Mouse (Mus musculus) right cerebral cortex, adult 18-20 months (tissue): ENCODE results near the gene Pgm5.
A peak's percentile ranks its signal among the peaks of the same experiment; 100 is the strongest.

Experiments
- DNase-seq: peaks from one replicate; pipeline ENCODE4 v3.0.0; 2022; ENCODE audit warnings: mixed read lengths

Gene Pgm5

DNA sequence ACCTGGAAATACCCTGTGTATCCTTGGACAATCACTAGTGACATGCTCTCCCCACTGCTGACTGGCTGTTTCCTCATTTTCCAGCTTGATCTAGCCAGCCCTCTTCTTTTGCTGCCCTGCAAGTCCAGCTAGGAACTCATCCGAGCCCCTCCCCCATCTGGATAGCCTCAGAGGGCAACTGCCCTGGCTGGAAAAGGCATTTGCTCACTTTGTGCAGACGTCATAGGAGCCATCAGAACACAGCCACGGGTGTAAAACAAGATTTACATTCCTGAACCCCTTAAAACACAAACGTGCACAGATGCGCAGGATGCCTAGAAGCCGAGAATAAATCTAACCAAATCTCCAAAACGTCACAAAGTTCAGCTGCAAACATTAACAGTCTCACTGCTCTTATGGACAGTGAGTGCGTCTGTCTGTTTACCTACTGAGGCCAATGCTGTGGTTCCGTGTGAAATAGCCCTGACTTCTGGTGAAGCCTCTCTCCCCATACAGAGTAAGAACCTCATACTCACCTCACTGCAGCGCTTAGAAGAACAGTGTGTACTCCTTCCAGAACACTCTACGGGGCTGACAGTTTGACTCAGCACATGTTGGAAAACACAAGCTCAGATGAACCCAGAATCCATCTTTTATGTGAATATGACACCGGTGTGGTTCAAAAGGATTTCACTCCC lies 99.0 kb downstream of the Pgm5 start:
- no peak for DNase-seq

DNA sequence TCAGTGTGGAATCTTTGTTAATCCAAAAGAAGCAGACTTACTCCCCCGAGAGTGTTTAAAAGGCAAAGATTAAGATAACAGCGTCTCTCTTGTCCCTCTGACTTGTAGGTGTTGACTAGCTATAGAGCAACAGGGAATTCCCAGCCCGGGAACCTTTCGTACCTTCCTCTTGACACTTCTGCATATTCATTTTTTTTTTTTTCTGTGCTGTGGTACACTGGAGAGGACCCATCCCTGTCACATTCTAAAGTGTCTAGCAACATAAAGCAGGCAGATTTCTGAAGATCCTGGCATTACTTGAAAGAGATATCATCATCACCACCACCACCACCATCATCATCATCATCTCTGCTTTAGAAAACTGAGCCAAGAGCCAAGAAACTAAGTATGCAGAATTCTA lies 105.0 kb downstream of the Pgm5 start:
- no peak for DNase-seq

- no peak for DNase-seq
Observed at GRCm38 (mm10) chr19:24754440-24754785, 107.2 kb downstream of the Pgm5 start.

- peak; percentile 34 for DNase-seq
Observed at GRCm38 (mm10) chr19:24753617-24754439, 107.8 kb downstream of the Pgm5 start.

DNA sequence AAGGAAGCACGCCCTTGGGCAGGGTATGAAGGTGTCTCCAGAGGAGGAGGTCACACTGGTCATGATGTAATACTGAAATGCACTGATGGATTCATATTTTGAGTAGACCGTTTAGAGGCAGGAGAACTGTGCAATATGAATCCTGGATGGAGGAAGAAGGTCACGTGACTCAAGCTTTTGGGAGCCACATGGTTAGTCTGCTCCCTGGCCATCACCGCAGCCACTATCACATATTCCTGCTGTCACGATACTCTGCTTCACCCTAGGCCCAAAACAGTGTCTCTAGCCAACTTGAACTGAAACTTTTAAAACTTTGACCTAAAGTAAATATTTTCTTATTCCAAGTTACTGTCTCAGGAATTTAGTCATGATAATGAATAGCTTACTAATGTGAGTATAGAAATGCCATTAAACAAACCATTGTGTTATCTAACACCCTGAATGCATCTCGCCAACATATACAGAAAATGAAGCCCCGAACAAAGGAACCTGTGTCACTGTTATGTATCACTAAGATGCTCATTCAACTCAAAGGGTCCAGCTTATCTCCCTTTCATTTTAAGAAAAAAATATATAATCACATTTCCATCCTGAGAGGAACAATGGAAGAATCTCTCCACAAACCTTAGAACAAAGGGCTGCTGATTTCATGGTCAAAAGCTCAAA lies 108.6 kb downstream of the Pgm5 start:
- DNase-seq = no peak

DNA sequence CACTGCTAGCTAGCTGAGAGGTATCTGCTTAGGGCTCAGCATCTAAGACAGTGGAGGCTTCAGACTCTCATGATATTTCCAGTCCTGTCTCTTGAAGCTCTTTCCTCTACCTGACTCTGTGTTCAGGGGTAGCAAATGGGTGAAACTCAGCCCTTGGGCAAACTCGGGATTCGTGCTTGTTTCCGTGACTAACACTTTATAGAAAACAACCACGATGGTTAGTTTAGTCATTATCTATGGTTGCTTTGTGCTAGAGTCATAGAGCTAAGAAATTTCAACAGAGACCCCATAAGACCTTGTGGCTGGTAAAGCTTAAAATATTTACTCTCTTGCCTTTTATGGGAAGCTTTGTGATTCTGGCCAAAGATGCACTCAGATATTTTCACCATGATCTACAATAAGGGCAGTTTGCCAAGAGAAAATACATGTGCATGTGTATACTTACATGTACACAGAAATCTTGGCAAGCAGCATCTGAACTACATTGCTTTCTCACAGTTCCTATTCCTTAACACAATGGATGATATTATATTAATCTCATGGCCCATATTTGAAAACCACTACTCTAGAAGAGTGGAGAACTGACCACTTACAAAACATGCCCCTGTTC lies 115.3 kb downstream of the Pgm5 start:
- DNase-seq = no peak

- DNase-seq = no peak
Observed at GRCm38 (mm10) chr19:24742606-24743005, 119.0 kb downstream of the Pgm5 start.

GRCm38 (mm10) chr19:24738786-24739185 lies 122.9 kb downstream of the Pgm5 start:
- DNase-seq = no peak

DNA sequence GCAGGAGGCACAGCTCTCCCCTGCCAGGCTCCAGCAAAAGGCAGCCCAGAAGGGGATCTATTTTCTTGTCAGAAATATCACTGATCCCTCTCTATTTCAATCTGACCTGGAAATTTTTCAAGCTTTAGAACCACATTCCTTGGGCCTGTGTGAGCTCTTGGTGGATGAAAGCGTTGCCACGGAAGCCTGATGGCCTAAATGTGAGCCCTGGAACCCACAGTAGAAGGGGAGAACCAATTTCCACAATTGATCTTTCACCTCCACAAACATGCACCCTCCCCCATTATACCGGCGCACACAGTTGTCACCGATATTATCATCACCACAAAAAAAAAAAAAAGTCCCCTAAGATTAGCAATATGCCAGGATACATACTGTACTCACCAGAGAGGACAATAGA lies 123.6 kb downstream of the Pgm5 start:
- DNase-seq = no peak

DNA sequence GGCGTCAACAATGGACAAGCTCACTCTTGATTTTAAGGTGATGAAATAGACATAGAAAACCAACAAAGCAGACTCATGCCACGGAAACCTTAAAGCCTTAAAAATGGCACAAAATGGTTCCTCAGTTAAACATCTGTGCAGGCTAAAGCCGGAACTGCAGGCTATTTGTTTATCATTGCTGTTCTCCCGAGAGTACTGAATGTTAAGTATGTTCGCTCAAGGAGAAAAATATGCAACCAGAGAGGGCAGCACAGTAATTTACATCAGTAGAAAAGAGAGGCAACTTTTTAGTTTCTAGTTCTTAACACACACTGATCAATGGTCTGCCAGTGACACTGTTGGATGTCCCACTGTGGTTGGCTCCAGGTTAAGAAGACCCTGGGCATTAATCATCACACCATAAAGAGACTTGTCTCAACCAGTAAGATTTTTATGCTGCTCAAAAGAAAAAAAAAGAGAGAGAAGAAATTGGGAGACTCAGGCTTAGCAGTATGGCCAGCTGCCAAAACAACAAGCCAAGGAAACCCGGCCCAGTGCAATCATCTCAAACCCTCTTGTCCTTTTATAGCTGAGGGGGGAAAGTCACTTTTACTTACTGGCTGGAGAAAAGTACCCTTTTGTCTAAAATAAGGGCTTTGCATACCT lies 126.0 kb downstream of the Pgm5 start:
- DNase-seq = no peak

GRCm38 (mm10) chr19:24730661-24731060 lies 131.0 kb downstream of the Pgm5 start:
- peak; percentile 17 for DNase-seq

- peak; percentile 28 for DNase-seq
Observed at GRCm38 (mm10) chr19:24724362-24724761, 137.3 kb downstream of the Pgm5 start.

GRCm38 (mm10) chr19:24720448-24720847 lies 141.2 kb downstream of the Pgm5 start:
- DNase-seq = no peak

DNA sequence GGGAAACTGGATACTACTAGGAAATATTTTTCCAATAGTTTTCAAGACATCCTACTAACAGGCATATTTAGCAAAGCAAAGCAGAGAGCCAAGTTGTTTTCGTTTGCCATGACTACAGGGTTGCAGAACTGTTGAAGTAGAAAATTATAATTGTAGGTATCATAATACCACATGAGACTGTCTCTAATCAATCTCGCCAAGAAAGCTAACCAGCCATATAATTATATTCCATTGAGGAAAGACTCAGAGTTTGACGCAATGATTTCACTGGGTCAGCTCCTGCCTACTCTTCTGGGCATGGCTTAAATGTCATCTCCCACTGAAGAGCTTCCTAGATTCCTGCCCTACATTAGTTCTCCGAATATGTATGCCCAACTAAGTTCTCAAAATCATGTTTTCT lies 142.2 kb downstream of the Pgm5 start:
- DNase-seq = no peak

DNA sequence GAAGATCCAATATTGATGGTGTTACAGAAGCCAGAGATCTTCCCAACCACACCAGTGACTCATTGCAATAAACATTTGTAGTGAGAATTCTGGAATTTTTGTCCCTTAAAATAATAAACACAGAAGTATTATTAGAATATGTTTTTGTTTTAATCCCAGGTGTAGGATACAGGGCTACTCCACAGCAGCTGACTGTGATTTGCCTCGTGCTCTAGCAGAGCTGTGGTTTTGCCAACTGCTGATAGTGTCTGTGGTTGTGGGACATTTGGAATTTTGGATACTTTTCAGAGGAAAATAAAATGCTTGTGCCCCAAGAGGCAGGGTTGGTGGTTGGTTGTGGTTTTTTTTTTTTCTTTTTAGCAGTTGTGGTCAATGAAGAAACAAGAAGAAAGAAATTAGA lies 143.6 kb downstream of the Pgm5 start:
- DNase-seq = no peak

- peak; percentile 50 for DNase-seq
Observed at GRCm38 (mm10) chr19:24716303-24717097, 145.2 kb downstream of the Pgm5 start.

DNA sequence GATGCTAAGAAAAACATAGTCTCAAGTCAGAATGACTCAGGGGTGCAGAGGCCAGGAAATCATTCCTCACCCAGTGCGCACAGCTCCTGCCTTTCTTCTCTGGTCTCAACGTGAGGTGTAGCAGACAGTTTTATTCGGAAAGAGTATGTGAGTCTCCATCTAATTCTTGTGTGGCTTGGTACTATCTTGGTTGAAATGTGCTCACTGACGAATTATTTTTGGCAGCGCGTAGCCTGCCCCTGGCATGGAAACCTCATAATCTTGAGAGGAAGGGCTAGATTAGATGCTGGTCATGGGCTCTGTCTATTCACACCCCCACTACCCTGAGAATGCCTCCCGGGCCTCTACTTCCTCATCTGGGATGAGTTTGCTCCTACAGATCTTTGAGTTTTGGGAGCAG lies 153.6 kb downstream of the Pgm5 start:
- DNase-seq = no peak

DNA sequence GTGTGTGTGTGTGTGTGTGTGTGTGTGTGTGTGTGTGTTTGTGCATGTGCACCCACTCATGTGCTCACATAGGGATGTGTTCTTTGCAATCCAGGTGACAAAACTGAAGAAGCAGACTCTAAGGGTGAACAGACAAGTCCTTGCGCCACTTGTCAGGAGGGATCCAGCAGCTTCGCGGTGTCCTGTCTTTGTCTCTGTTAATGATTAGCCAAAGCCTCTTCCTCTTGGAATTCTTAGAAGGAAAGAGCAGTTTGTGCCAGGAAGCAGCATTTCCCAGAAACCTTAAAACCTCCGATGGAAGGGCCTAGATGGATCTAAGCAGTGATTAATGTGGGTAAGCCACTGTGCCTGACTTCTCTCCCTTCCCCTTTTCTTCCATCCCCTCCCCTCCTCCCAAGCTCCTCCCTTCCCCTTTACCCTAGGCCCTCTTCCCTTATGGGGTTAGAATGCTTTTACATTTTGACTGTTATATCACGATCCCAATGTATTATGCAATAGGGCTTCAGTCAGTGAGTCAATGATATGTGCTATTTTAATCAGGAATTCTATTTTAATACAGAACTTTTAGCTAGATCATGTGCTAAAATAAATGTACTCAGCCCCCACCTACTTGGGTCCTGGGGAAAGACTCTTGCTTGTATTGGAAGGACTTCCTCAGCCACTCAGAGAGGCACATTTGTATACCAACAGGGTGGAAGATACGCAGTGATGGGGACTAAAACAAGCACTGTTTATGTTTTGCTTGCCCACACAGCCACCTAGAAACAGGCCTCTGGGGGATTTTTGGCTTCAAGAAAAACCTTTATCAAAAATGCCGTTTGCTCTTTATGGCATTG lies 154.4 kb downstream of the Pgm5 start:
- DNase-seq = peak; percentile 23

GRCm38 (mm10) chr19:24705395-24705794 lies 156.3 kb downstream of the Pgm5 start:
- DNase-seq = no peak

DNA sequence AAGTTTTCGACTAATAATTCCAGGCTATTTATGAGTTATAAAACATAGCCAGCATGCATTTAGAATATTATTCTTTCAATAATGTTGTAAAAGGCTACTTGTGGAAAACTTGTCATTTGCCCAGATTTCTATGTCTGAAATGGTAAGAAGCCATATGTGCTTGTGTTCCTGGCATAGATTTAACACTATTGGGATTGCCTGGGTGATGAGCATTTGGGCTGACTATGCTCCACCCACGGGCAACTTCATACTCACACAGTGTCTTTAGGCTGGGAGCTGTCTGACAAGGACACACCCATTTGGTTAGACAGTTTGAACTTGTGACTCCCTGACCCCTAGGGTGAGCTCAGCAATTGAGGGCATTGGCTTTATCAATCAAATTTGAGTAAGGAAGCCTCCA lies 157.3 kb downstream of the Pgm5 start:
- peak; percentile 36 for DNase-seq

- DNase-seq = no peak
Observed at GRCm38 (mm10) chr19:24703680-24704079, 158.0 kb downstream of the Pgm5 start.
